Mouse (Mus musculus) heart, adult 2 months (tissue): ENCODE measurements around the gene Kcnb1. TPM values are rescaled to one million over a fixed set of nuclear protein-coding genes. Genes with fewer than 3 reads are reported as not detected.
A peak's percentile ranks its signal among the peaks of the same experiment; 100 is the strongest.

Experiments used
- DNase-seq, 2 experiments: peaks; one replicate each; pipeline ENCODE4 v3.0.0; 2021
- H3K27ac ChIP-seq: fragments of 200-600 bp; 2 replicates; pipeline ENCODE4 v1.8.1; 2022
- H3K27me3 ChIP-seq: fragments of 200-500 bp; 2 replicates; pipeline ENCODE4 v1.6.1; 2012; ENCODE audit warnings: mild to moderate bottlenecking, low read length, inconsistent platforms, mixed read lengths; ENCODE audit not compliant: control insufficient read depth, insufficient read depth
- H3K36me3 ChIP-seq: fragments of 200-500 bp; 2 replicates; pipeline ENCODE4 v1.6.1; 2012; ENCODE audit warnings: low read length, inconsistent platforms; ENCODE audit not compliant: control insufficient read depth, insufficient read depth
- H3K4me1 ChIP-seq: fragments of 200-500 bp; 2 replicates; pipeline ENCODE4 v1.6.1; 2011; ENCODE audit warnings: low read length; ENCODE audit not compliant: control insufficient read depth, insufficient read depth
- H3K4me3 ChIP-seq: fragments of 200-600 bp; 2 replicates; pipeline ENCODE4 v1.8.1; 2022
- H3K79me2 ChIP-seq: fragments of 200-500 bp; replicated peaks from 2 replicates; pipeline ENCODE4 v1.6.1; 2012; ENCODE audit warnings: mild to moderate bottlenecking, inconsistent platforms, low read length, moderate library complexity, mixed read lengths; ENCODE audit not compliant: control insufficient read depth, insufficient read depth
- H3K9ac ChIP-seq: fragments of 200-500 bp; 2 replicates; pipeline ENCODE4 v1.6.1; 2012; ENCODE audit warnings: low read depth, mild to moderate bottlenecking, control low read depth, inconsistent platforms, low read length, mixed read lengths
- CTCF ChIP-seq: fragments of 200-600 bp; IDR thresholded peaks from 2 replicates; pipeline ENCODE4 v1.8.1; 2022; ENCODE audit warnings: antibody characterized with exemption, mild to moderate bottlenecking, moderate library complexity
- EP300 ChIP-seq: fragments of 200-500 bp; IDR thresholded peaks from 2 replicates; pipeline ENCODE4 v1.6.1; 2011; ENCODE audit warnings: low read depth, low read length, control low read depth; ENCODE audit not compliant: insufficient read depth
- POLR2A ChIP-seq: fragments of 200-500 bp; IDR thresholded peaks from 2 replicates; pipeline ENCODE4 v1.6.1; 2011; ENCODE audit warnings: mild to moderate bottlenecking, low read depth, low read length, control low read depth; ENCODE audit not compliant: insufficient read depth
- WGBS: fragments of 180-500 bp; shearing (Covaris S2); methylation state at CpG from one replicate; pipeline ENCODE4 v1.1.7; 2018; 5-methylcytosine and 5-hydroxymethylcytosine counted together
- intact Hi-C: fragments of 180-260 bp; cut with DNase I; formaldehyde crosslinking; loops from one replicate; pipeline ENCODE4 v1.15.1; 2025
- polyA plus RNA-seq: library from polyadenylated mRNA; depleted of rRNA; stranded (reverse); fragments of >200 nt; gene quantifications from 2 replicates; pipeline ENCODE4 v1.2.3, GENCODE M21; 2012
- total RNA-seq, 2 experiments: library from RNA; stranded (reverse); gene quantifications; 2 replicates each; pipeline ENCODE4 v1.2.3; 2021

Gene Kcnb1
- total and polyA plus RNA-seq, 3 experiments, result 17.2 to 38.8 (median 32.8) TPM

DNA sequence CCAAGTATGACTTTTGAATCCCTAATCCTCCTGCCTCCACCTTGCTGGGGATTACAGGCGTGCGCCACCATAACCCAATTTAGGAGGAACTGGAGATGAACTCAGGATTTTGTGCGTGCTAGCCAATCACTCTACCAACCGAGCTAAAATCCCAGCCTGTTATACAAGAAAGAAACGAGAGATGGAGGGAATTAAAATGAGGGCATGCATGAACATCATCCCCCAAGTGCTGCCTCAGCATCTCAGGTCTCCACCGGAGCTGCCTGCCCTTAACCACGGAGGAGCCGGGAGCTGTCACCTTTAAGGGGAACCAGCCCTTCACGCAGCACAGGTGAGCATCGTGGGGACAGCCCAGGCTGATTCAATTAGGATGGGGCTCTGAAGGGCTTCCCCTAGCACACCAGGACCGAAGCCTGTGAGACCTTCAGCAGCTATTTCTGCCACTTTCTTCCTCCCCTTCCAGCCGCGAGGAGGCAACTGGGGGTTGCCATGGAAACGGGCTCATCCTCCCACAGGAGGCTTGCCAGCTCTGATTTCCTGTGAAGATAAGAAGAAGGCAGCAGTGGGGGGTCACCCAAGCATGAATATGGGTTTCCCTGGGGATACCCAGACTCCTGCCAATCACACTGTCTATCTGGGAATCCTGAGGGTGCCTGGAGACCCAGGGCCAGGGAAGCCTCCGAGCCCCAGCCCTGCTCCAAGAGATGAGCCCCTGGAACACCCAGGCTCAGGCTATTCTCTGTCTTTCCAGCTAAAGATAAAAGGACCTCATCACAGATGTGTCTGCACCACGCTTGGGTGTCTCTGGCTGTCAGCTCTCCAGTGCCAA lies 11.7 kb upstream of the Kcnb1 start:
- H3K27me3 ChIP-seq, result no peaks in the 10 kb centered on the region

DNA sequence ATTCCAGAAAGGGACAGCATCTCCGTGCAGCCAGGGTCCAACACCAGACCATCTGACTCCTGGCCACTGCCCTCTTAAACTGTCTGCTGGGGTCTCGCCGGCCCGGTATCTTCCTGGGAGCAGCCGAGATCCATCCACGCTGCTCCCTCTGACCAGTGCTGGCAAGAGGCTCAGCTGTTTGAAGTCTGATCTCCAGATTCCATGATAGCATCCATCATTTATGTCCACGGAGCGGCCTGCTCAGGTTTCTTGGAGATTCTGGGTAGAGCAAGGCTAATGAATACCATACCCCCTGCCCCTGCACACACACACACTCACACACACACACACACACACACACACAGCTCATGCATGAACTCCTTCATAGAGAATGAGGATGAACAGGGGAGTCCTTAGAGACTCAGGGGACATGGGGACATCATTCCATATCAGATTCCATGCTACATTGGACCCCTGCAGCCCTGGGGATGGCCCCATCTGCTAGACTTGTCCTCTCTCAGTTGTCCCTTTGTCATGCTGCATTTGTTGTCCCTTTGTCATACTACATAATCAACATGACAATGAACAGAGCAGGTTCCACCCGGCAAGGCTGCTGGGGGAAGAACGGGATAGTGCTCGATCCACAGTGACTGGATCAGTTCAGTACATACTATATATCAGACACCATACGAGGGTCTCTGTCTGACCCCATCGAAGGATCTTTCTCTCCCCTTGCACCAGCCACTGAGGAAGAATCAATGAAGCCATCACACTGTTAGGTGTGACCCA lies 8.9 kb upstream of the Kcnb1 start:
- DNase-seq, result no peak
- intact Hi-C loops, result no loop called here
- 65% methylated on average over 13 of the region's 13 CpGs for whole genome bisulfite sequencing
- no peak for TF ChIP-seq EP300
- TF ChIP-seq POLR2A, result no peak
- TF ChIP-seq CTCF, result no peak
- H3K4me3 ChIP-seq, result no peak overlapping the region
- no peaks in the 10 kb centered on the region for H3K36me3 ChIP-seq
- H3K27ac ChIP-seq, result no peak overlapping the region
- H3K4me1 ChIP-seq, result peaks cover 6% of the 10 kb centered on the region
- H3K27me3 ChIP-seq, result no peaks in the 10 kb centered on the region
- no peaks in the 10 kb centered on the region for H3K79me2 ChIP-seq
- no peak overlapping the region for H3K9ac ChIP-seq

More for the DNA sequence above, 11.7 kb upstream of the Kcnb1 start:
- H3K4me1 ChIP-seq, result peaks cover 3% of the 10 kb centered on the region; the same call in 1 of the 2 replicates
- H3K9ac ChIP-seq, result no peak overlapping the region
- TF ChIP-seq POLR2A (no peak), CTCF (no peak), EP300 (no peak)
- intact Hi-C loops, result no loop called here
- 53% methylated on average over 16 of the region's 16 CpGs for WGBS
- H3K4me3 ChIP-seq, result no peak overlapping the region
- H3K79me2 ChIP-seq, result no peaks in the 10 kb centered on the region
- no peak overlapping the region for H3K27ac ChIP-seq
- DNase-seq, result no peak
- H3K36me3 ChIP-seq, result no peaks in the 10 kb centered on the region

- Histone ChIP-seq H3K79me2 (no peaks in the 10 kb centered on the region), H3K4me3 (no peak overlapping the region), H3K9ac (no peak overlapping the region), H3K27ac (peak overlapping the region; percentile 36), H3K27me3 (no peaks in the 10 kb centered on the region), H3K36me3 (peaks cover 3% of the 10 kb centered on the region; the same call in 1 of the 2 replicates), H3K4me1 (peaks cover 19% of the 10 kb centered on the region)
- DNase-seq, result no peak
- TF ChIP-seq CTCF, result no peak
- peak; percentile 86; the same call in 1 of the 2 replicates for TF ChIP-seq EP300
- peak; percentile 54 for TF ChIP-seq POLR2A
- intact Hi-C loops, result no loop called here
- 77% methylated on average over 3 of the region's 3 CpGs for WGBS
These were observed 3.4 kb upstream of the Kcnb1 start for GRCm38 (mm10) chr2:167193361-167193760.

- no peaks in the 10 kb centered on the region for H3K79me2 ChIP-seq
- H3K36me3 ChIP-seq, result peaks cover 3% of the 10 kb centered on the region; the same call in 1 of the 2 replicates
- peaks cover 16% of the 10 kb centered on the region for H3K4me1 ChIP-seq
- peak; percentile 67 to 72 for DNase-seq
- peak overlapping the region; percentile 81 for H3K27ac ChIP-seq
- TF ChIP-seq EP300, result no peak
- peak; percentile 20; the same call in 1 of the 2 replicates for TF ChIP-seq POLR2A
- peak overlapping the region; percentile 69 for H3K9ac ChIP-seq
- intact Hi-C loops, result loop anchor here (1.0 to 2.0 kb wide), 3 partner anchors 14 to 77 kb away; no protein-coding TSS in a partner anchor
- H3K4me3 ChIP-seq, result peak overlapping the region; percentile 64
- H3K27me3 ChIP-seq, result no peaks in the 10 kb centered on the region
- 5% methylated on average over 83 of the region's 91 CpGs for WGBS
These were observed 472 bp downstream of the Kcnb1 start for GRCm38 (mm10) chr2:167189291-167190075.

- DNase-seq, result peak; percentile 88 to 96
- Histone ChIP-seq H3K27me3 (no peaks in the 10 kb centered on the region), H3K4me1 (peaks cover 16% of the 10 kb centered on the region), H3K36me3 (peaks cover 3% of the 10 kb centered on the region; the same call in 1 of the 2 replicates), H3K79me2 (no peaks in the 10 kb centered on the region), H3K9ac (peak overlapping the region; percentile 69), H3K4me3 (peak overlapping the region; percentile 64), H3K27ac (peak overlapping the region; percentile 79)
- WGBS, result 26% methylated on average over 80 of the region's 83 CpGs
- 0 out of 2 replicates have a peak, but pooled peaks have one; percentile 22 for TF ChIP-seq EP300
- TF ChIP-seq POLR2A, result no peak
- peak; percentile 58 for TF ChIP-seq CTCF
- intact Hi-C loops, result loop anchor here (1.0 kb wide), 2 partner anchors 13 to 76 kb away; no protein-coding TSS in a partner anchor
These were observed 1.4 kb downstream of the Kcnb1 start for GRCm38 (mm10) chr2:167188315-167189207.
